Mouse (Mus musculus): Measurements from ENCODE around the gene Abraxas2. TPM values are rescaled to one million over a fixed set of nuclear protein-coding genes. Genes with fewer than 3 reads are reported as not detected.

Abraxas2 gene
- polyA plus RNA-seq, 1 experiment from 2014 or later: 12.5 TPM

DNA sequence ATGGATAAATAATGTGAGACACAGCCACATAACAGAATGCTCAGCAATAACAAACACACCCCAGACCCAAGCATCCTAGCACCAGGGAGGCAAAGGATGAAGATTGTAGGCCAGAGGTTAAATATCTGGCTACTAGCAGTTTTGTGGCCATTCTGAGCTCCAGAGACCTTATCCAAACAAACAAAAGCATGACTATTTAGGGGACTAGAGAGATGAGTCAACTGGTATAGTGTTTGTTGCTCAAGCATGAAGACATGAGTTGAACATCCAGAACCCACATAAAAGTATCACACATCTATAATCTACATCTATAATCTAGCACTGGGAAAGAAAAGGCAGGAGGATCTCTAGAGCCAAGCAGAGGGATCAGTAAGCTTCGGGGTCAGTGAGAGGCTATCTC is 16.6 kb upstream of the Abraxas2 start:
- Histone ChIP-seq H3K27ac (ENCODE audit: low read length) (no peak overlapping the region), H3K4me1 (ENCODE audit: control insufficient read depth, low read depth, low read length) (no peaks in the 10 kb centered on the region), H3K4me2 (ENCODE audit: low read depth, low read length) (no peak overlapping the region), H3K36me3 (ENCODE audit: control insufficient read depth, insufficient read depth) (peaks cover 2% of the 10 kb centered on the region; the same call in 1 of the 2 replicates), H3K27me3 (ENCODE audit: control insufficient read depth, insufficient read depth, low read depth, low read length) (no peaks in the 10 kb centered on the region), H3K9me3 (replicated peaks; ENCODE audit: control insufficient read depth, low read length) (no peaks in the 10 kb centered on the region), H3K9ac (ENCODE audit: low read depth, low read length) (no peak overlapping the region), H3K4me3 (ENCODE audit: low read depth, low read length) (no peak overlapping the region)
- no peak for ATAC-seq (ENCODE audit: low read depth)
- WGBS (ENCODE audit: insufficient replicate concordance): 79% methylated on average over 1 of the region's 1 CpGs

- Histone ChIP-seq H3K9me3 (replicated peaks; ENCODE audit: control insufficient read depth, low read length) (no peaks in the 10 kb centered on the region), H3K36me3 (ENCODE audit: control insufficient read depth, insufficient read depth) (peaks cover 2% of the 10 kb centered on the region; the same call in 1 of the 2 replicates), H3K9ac (ENCODE audit: low read depth, low read length) (no peak overlapping the region), H3K4me3 (ENCODE audit: low read depth, low read length) (no peak overlapping the region), H3K27me3 (ENCODE audit: control insufficient read depth, insufficient read depth, low read depth, low read length) (no peaks in the 10 kb centered on the region), H3K27ac (ENCODE audit: low read length) (no peak overlapping the region), H3K4me2 (ENCODE audit: low read depth, low read length) (no peak overlapping the region), H3K4me1 (ENCODE audit: control insufficient read depth, low read depth, low read length) (no peaks in the 10 kb centered on the region)
- ATAC-seq (ENCODE audit: low read depth): no peak
- 56% methylated on average over 3 of the region's 3 CpGs for WGBS (ENCODE audit: insufficient replicate concordance)
Observed at GRCm38 (mm10) chr7:132843152-132843551, 15.9 kb upstream of the Abraxas2 start.

DNA sequence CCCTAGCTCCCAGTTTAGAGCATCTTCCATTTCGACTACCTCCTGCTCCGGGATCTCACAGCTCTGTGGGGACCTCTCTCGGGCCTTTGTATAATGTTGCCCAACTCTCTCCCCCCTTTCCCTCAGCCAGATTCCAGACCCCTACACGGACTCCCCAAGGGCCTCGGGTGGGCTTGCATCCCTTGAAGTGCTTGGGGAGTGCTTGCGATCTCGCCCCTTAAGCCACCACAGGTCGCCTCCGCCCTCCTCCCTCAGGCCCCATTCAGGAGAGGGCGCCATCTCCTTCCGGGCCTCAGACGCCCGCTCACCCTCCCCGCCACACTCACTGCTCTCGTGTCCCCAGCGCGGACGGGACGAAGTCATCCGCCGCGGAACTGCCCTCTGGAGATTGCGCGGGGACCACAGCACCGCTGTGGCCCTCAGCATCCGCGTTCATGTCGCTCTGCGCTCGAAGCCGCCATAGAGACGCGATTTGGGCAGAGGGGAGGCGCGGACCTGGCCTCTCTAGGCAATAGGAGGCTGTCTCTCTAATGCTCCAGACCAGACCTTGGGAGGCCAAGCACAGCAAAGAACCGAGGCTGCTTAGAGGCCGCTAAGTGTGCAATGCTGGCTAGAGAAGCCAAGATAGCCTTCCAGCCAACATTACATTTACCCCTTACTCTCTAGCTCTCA is 6.7 kb upstream of the Abraxas2 start, which contains the start of gene Eef1akmt2:
TSS of gene Eef1akmt2 (minus strand) at position 501 of the 672 bp plus-strand sequence.
- WGBS (ENCODE audit: insufficient replicate concordance): under 1% methylated on average over 37 of the region's 37 CpGs
- Histone ChIP-seq H3K4me2 (ENCODE audit: low read depth, low read length) (peak within 1 kb of the TSS; percentile 74), H3K4me1 (ENCODE audit: control insufficient read depth, low read depth, low read length) (peaks cover 8% of the 10 kb centered on the region), H3K9ac (ENCODE audit: low read depth, low read length) (peak within 1 kb of the TSS; percentile 86), H3K9me3 (replicated peaks; ENCODE audit: control insufficient read depth, low read length) (no peaks in the 10 kb centered on the region), H3K4me3 (ENCODE audit: low read depth, low read length) (peak within 1 kb of the TSS; percentile 83), H3K27ac (ENCODE audit: low read length) (peak within 1 kb of the TSS; percentile 90), H3K36me3 (ENCODE audit: control insufficient read depth, insufficient read depth) (no peaks in the 10 kb centered on the region), H3K27me3 (ENCODE audit: control insufficient read depth, insufficient read depth, low read depth, low read length) (no peaks in the 10 kb centered on the region)
- ATAC-seq (ENCODE audit: low read depth): peak; percentile 91

- Histone ChIP-seq H3K4me3 (ENCODE audit: low read depth, low read length) (no peak overlapping the region), H3K9ac (ENCODE audit: low read depth, low read length) (no peak overlapping the region), H3K36me3 (ENCODE audit: control insufficient read depth, insufficient read depth) (no peaks in the 10 kb centered on the region), H3K27ac (ENCODE audit: low read length) (no peak overlapping the region), H3K9me3 (replicated peaks; ENCODE audit: control insufficient read depth, low read length) (no peaks in the 10 kb centered on the region), H3K4me1 (ENCODE audit: control insufficient read depth, low read depth, low read length) (peaks cover 8% of the 10 kb centered on the region), H3K4me2 (ENCODE audit: low read depth, low read length) (no peak overlapping the region), H3K27me3 (ENCODE audit: control insufficient read depth, insufficient read depth, low read depth, low read length) (no peaks in the 10 kb centered on the region)
- WGBS (ENCODE audit: insufficient replicate concordance): 77% methylated on average over 6 of the region's 6 CpGs
- ATAC-seq (ENCODE audit: low read depth): no peak
Observed at GRCm38 (mm10) chr7:132853361-132853760, 5.7 kb upstream of the Abraxas2 start.

GRCm38 (mm10) chr7:132853946-132854345 is 5.1 kb upstream of the Abraxas2 start:
- Histone ChIP-seq H3K4me2 (ENCODE audit: low read depth, low read length) (no peak overlapping the region), H3K4me1 (ENCODE audit: control insufficient read depth, low read depth, low read length) (peaks cover 12% of the 10 kb centered on the region), H3K4me3 (ENCODE audit: low read depth, low read length) (no peak overlapping the region), H3K36me3 (ENCODE audit: control insufficient read depth, insufficient read depth) (no peaks in the 10 kb centered on the region), H3K9me3 (replicated peaks; ENCODE audit: control insufficient read depth, low read length) (no peaks in the 10 kb centered on the region), H3K27ac (ENCODE audit: low read length) (no peak overlapping the region), H3K9ac (ENCODE audit: low read depth, low read length) (no peak overlapping the region), H3K27me3 (ENCODE audit: control insufficient read depth, insufficient read depth, low read depth, low read length) (no peaks in the 10 kb centered on the region)
- no peak for ATAC-seq (ENCODE audit: low read depth)
- WGBS (ENCODE audit: insufficient replicate concordance): 51% methylated on average over 4 of the region's 4 CpGs

- H3K9me3 ChIP-seq (replicated peaks; ENCODE audit: control insufficient read depth, low read length): no peaks in the 10 kb centered on the region
- H3K4me1 ChIP-seq (ENCODE audit: control insufficient read depth, low read depth, low read length): peaks cover 22% of the 10 kb centered on the region
- H3K27me3 ChIP-seq (ENCODE audit: control insufficient read depth, insufficient read depth, low read depth, low read length): no peaks in the 10 kb centered on the region
- H3K4me3 ChIP-seq (ENCODE audit: low read depth, low read length): no peak overlapping the region
- no peak overlapping the region for H3K4me2 ChIP-seq (ENCODE audit: low read depth, low read length)
- H3K36me3 ChIP-seq (ENCODE audit: control insufficient read depth, insufficient read depth): no peaks in the 10 kb centered on the region
- no peak overlapping the region for H3K27ac ChIP-seq (ENCODE audit: low read length)
- no peak for ATAC-seq (ENCODE audit: low read depth)
- 57% methylated on average over 1 of the region's 1 CpGs for WGBS (ENCODE audit: insufficient replicate concordance)
- no peak overlapping the region for H3K9ac ChIP-seq (ENCODE audit: low read depth, low read length)
Observed at GRCm38 (mm10) chr7:132856083-132856482, 2.9 kb upstream of the Abraxas2 start.

- ATAC-seq (ENCODE audit: low read depth): no peak
Observed at GRCm38 (mm10) chr7:132858043-132858608, 899 bp upstream of the Abraxas2 start.

GRCm38 (mm10) chr7:132866316-132866715 is 7.3 kb downstream of the Abraxas2 start:
- no peak for ATAC-seq (ENCODE audit: low read depth)
- Histone ChIP-seq H3K9ac (ENCODE audit: low read depth, low read length) (no peak overlapping the region), H3K36me3 (ENCODE audit: control insufficient read depth, insufficient read depth) (peaks cover 13% of the 10 kb centered on the region), H3K9me3 (replicated peaks; ENCODE audit: control insufficient read depth, low read length) (no peaks in the 10 kb centered on the region), H3K27ac (ENCODE audit: low read length) (no peak overlapping the region), H3K4me2 (ENCODE audit: low read depth, low read length) (no peak overlapping the region), H3K4me1 (ENCODE audit: control insufficient read depth, low read depth, low read length) (no peaks in the 10 kb centered on the region; the same call in 1 of the 2 replicates), H3K4me3 (ENCODE audit: low read depth, low read length) (no peak overlapping the region), H3K27me3 (ENCODE audit: control insufficient read depth, insufficient read depth, low read depth, low read length) (no peaks in the 10 kb centered on the region)
- 25% methylated on average over 9 of the region's 9 CpGs for WGBS (ENCODE audit: insufficient replicate concordance)

More at GRCm38 (mm10) chr7:132858043-132858608, 899 bp upstream of the Abraxas2 start:
- 55% methylated on average over 5 of the region's 5 CpGs for WGBS (ENCODE audit: insufficient replicate concordance)
- Histone ChIP-seq H3K4me1 (ENCODE audit: control insufficient read depth, low read depth, low read length) (peaks cover 14% of the 10 kb centered on the region), H3K9ac (ENCODE audit: low read depth, low read length) (no peak overlapping the region), H3K36me3 (ENCODE audit: control insufficient read depth, insufficient read depth) (no peaks in the 10 kb centered on the region), H3K4me3 (ENCODE audit: low read depth, low read length) (no peak overlapping the region), H3K27me3 (ENCODE audit: control insufficient read depth, insufficient read depth, low read depth, low read length) (no peaks in the 10 kb centered on the region), H3K9me3 (replicated peaks; ENCODE audit: control insufficient read depth, low read length) (no peaks in the 10 kb centered on the region), H3K27ac (ENCODE audit: low read length) (no peak overlapping the region), H3K4me2 (ENCODE audit: low read depth, low read length) (no peak overlapping the region)

- no peak for ATAC-seq (ENCODE audit: low read depth)
- H3K27me3 ChIP-seq (ENCODE audit: control insufficient read depth, insufficient read depth, low read depth, low read length): no peaks in the 10 kb centered on the region
- WGBS (ENCODE audit: insufficient replicate concordance): 60% methylated on average over 2 of the region's 2 CpGs
Observed at GRCm38 (mm10) chr7:132873043-132873442, 14.0 kb downstream of the Abraxas2 start.

More at GRCm38 (mm10) chr7:132873043-132873442, 14.0 kb downstream of the Abraxas2 start:
- Histone ChIP-seq H3K9ac (ENCODE audit: low read depth, low read length) (no peak overlapping the region), H3K4me3 (ENCODE audit: low read depth, low read length) (no peak overlapping the region), H3K36me3 (ENCODE audit: control insufficient read depth, insufficient read depth) (peaks cover 32% of the 10 kb centered on the region), H3K4me1 (ENCODE audit: control insufficient read depth, low read depth, low read length) (no peaks in the 10 kb centered on the region), H3K9me3 (replicated peaks; ENCODE audit: control insufficient read depth, low read length) (no peaks in the 10 kb centered on the region), H3K4me2 (ENCODE audit: low read depth, low read length) (no peak overlapping the region), H3K27ac (ENCODE audit: low read length) (no peak overlapping the region)
